21 mouse cellular contexts compared by ENCODE assay signal in genomic region chr14:21471975-21472374, GRCm38 (mm10). TPM values are rescaled to one million over a fixed set of nuclear protein-coding genes. Genes with fewer than 3 reads are reported as not detected.
DNase-seq lines count a peak whose midpoint lies in the region; TF ChIP-seq lines count a peak whose summit lies in the region.
"Had no signal": no experiment of that assay in that cellular context is flagged by ENCODE, and none has a peak within 500 bp of the region (broad histone marks: within the 10 kb centered on the region; RNA-seq: fewer than 3 reads in every experiment).

No protein-coding gene starts in this region.

- H3K36me3 ChIP-seq in E14TG2a.4 (ENCODE audit: insufficient read depth, low read length) = peaks cover 11% of the 10 kb centered on the region
- H3K36me3 ChIP-seq in ES-Bruce4 (ENCODE audit: control insufficient read depth, insufficient read depth, low read length, poor library complexity, severe bottlenecking) = no peaks in the 10 kb centered on the region
- H3K36me3 ChIP-seq: heart, embryonic 12.5 days; heart, embryonic 15.5 days; hindbrain, embryonic 10.5 days; hindbrain, embryonic 13.5 days; intestine, embryonic 15.5 days had no signal

- H3K9ac ChIP-seq in ES-Bruce4 (ENCODE audit: low read depth, poor library complexity, severe bottlenecking) = peak overlapping the region; percentile 9; the same call in 1 of the 2 replicates
- H3K9ac ChIP-seq: heart, embryonic 12.5 days; heart, embryonic 15.5 days; hindbrain, embryonic 13.5 days; intestine, embryonic 15.5 days had no signal

- H3K4me1 ChIP-seq in E14TG2a.4 (replicated peaks; ENCODE audit: low read depth, low read length) (peaks cover 73% of the 10 kb centered on the region), ES-Bruce4 (ENCODE audit: control insufficient read depth, insufficient read depth, low read length) (peaks cover 12% of the 10 kb centered on the region)
- H3K4me1 ChIP-seq: hindbrain, embryonic 13.5 days; intestine, embryonic 15.5 days had no signal

- TF ChIP-seq CTCF in E14TG2a.4 (conservative IDR thresholded peaks at IDR 0.05; ENCODE audit: low read length) (no peak), ES-Bruce4 (IDR thresholded peaks at IDR 0.05; ENCODE audit: low read depth, low read length) (no peak)

- no peak for TF ChIP-seq POLR2A in ES-Bruce4 (IDR thresholded peaks at IDR 0.05; ENCODE audit: insufficient read depth, low read length)

- H3K9me3 ChIP-seq in E14TG2a.4 (ENCODE audit: low read length) (no peaks in the 10 kb centered on the region), ES-Bruce4 (replicated peaks; ENCODE audit: control insufficient read depth, insufficient read depth, low read length, poor library complexity, severe bottlenecking) (no peaks in the 10 kb centered on the region)
- H3K9me3 ChIP-seq: heart, embryonic 12.5 days; heart, embryonic 15.5 days; hindbrain, embryonic 10.5 days; hindbrain, embryonic 13.5 days; intestine, embryonic 15.5 days had no signal

- TF ChIP-seq EP300 in ES-Bruce4 (IDR thresholded peaks at IDR 0.05; ENCODE audit: insufficient read depth, low read depth, low read length) = peak; percentile 60; the same call in 1 of the 2 replicates

- peak; percentile 81 for DNase-seq in R1 (ENCODE audit: low read depth, low spot score)
- no peak for DNase-seq in thymus, postnatal 4 days
- DNase-seq in right cerebral cortex, adult 18-20 months = no peak
- DNase-seq in cerebellum, postnatal 25 days = no peak
- DNase-seq: adrenal gland, adult 2 months; adrenal gland, postnatal 14 days; cerebellum, adult 11 months; cerebellum, adult 2 months; cerebellum, adult 9-11 months; cerebellum, postnatal 36 days; gastrocnemius, postnatal 25 days; heart, adult 18-20 months; heart, postnatal 10 days; heart, postnatal 36 days had no signal

- H3K27me3 ChIP-seq in E14TG2a.4 (ENCODE audit: insufficient read depth, low read length) = no peaks in the 10 kb centered on the region
- H3K27me3 ChIP-seq in ES-Bruce4 (ENCODE audit: control insufficient read depth, insufficient read depth, low read length, poor library complexity, severe bottlenecking) = no peaks in the 10 kb centered on the region
- H3K27me3 ChIP-seq: heart, embryonic 12.5 days; heart, embryonic 15.5 days; hindbrain, embryonic 13.5 days; intestine, embryonic 15.5 days had no signal

- H3K27ac ChIP-seq in ES-Bruce4 (ENCODE audit: insufficient read depth, low read length) = peak overlapping the region; percentile 23
- H3K27ac ChIP-seq: heart, embryonic 15.5 days; hindbrain, embryonic 10.5 days; hindbrain, embryonic 13.5 days; intestine, embryonic 15.5 days had no signal

- H3K4me3 ChIP-seq in E14TG2a.4 (replicated peaks; ENCODE audit: low read length) = peak overlapping the region; percentile 45
- H3K4me3 ChIP-seq in ES-Bruce4 (ENCODE audit: low read depth, low read length) = no peak overlapping the region
- H3K4me3 ChIP-seq: heart, embryonic 12.5 days; heart, embryonic 15.5 days; hindbrain, embryonic 10.5 days; hindbrain, embryonic 13.5 days; intestine, embryonic 15.5 days had no signal

RNA-seq across cellular contexts. Expression of gene Kat6b, which starts 9.3 kb away (rescaled TPM):
- polyA plus RNA-seq in ES-Bruce4 (2011; ENCODE audit: insufficient read depth, insufficient read length, low read depth, missing spikeins) = 121 and 132 TPM in 2 replicates
